Mouse (Mus musculus): Measurements from ENCODE around the gene Bri3bp. TPM values are rescaled to one million over a fixed set of nuclear protein-coding genes. Genes with fewer than 3 reads are reported as not detected.
A peak's percentile ranks its signal among the peaks of the same experiment; 100 is the strongest.

Gene Bri3bp
- polyA plus RNA-seq, 1 experiment from 2014 or later: 33.6 TPM

GRCm38 (mm10) chr5:125492379-125493092, 51.2 kb downstream of the Bri3bp start:
- no peak overlapping the region for H3K4me3 ChIP-seq
- no peak overlapping the region for H3K4me2 ChIP-seq
- H3K9me3 ChIP-seq (replicated peaks): no peaks in the 10 kb centered on the region
- H3K9ac ChIP-seq: no peak overlapping the region
- ATAC-seq: no peak
- H3K36me3 ChIP-seq (ENCODE audit: poor library complexity, severe bottlenecking): peaks cover 54% of the 10 kb centered on the region
- H3K4me1 ChIP-seq: peaks cover 5% of the 10 kb centered on the region
- no peaks in the 10 kb centered on the region for H3K27me3 ChIP-seq
- no peak overlapping the region for H3K27ac ChIP-seq
- 72% methylated on average over 16 of the region's 17 CpGs for WGBS

DNA sequence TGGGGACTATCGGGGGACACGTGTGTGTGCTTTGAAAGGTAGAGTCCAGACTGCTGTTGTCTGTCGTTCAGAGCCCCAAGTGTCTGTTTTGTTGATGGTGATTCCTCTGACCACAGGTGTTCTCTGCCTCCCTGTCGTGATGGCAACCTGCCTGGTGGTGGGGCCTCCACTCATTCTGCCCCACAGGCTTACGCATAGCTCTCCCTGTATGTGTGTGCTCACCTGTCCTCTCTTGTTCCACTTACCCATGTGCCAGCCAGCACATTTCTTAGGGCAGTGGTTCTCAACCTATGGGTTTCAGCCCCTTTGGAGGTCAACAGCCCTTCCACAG, 51.7 kb downstream of the Bri3bp start:
- Histone ChIP-seq H3K9me3 (replicated peaks) (no peaks in the 10 kb centered on the region), H3K27me3 (no peaks in the 10 kb centered on the region), H3K9ac (no peak overlapping the region), H3K27ac (no peak overlapping the region), H3K4me2 (no peak overlapping the region), H3K4me1 (0 out of 2 replicates have a peak, but pooled peaks cover 5% of the 10 kb centered on the region), H3K36me3 (ENCODE audit: poor library complexity, severe bottlenecking) (peaks cover 54% of the 10 kb centered on the region), H3K4me3 (no peak overlapping the region)
- WGBS: 67% methylated on average over 5 of the region's 5 CpGs
- ATAC-seq: no peak

DNA sequence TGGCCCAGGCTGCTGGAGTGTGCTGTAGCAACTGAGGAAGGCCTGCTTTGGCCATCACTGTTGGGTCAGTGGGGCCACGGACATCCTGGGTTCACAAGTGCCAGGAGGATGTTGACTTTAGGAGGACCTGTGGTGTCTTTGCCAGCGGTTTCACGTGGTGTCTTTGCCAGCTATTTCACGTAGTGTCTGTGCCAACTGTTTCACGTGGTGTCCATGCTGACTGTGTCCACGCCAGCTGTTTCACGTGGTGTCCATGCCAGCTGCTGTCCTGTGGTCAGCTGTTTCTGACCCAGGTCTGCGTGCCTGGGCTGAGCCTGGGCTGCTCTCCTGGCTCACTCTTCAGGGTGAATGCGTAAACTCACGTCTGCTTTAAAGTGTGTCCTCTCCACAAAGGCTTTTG, 54.3 kb downstream of the Bri3bp start:
- no peak overlapping the region for H3K9ac ChIP-seq
- no peak overlapping the region for H3K4me3 ChIP-seq
- no peaks in the 10 kb centered on the region for H3K27me3 ChIP-seq
- H3K36me3 ChIP-seq (ENCODE audit: poor library complexity, severe bottlenecking): peaks cover 54% of the 10 kb centered on the region
- 0 out of 2 replicates have a peak, but pooled peaks cover 8% of the 10 kb centered on the region for H3K4me1 ChIP-seq
- no peak overlapping the region for H3K4me2 ChIP-seq
- no peak overlapping the region for H3K27ac ChIP-seq
- no peak for ATAC-seq
- WGBS: 92% methylated on average over 10 of the region's 10 CpGs
- no peaks in the 10 kb centered on the region for H3K9me3 ChIP-seq (replicated peaks)

- peak; percentile 77 for ATAC-seq
- no peaks in the 10 kb centered on the region for H3K9me3 ChIP-seq (replicated peaks)
- no peak overlapping the region for H3K9ac ChIP-seq
- H3K4me1 ChIP-seq: peaks cover 19% of the 10 kb centered on the region
- peaks cover 36% of the 10 kb centered on the region for H3K36me3 ChIP-seq (ENCODE audit: poor library complexity, severe bottlenecking)
- H3K4me3 ChIP-seq: no peak overlapping the region
- no peaks in the 10 kb centered on the region for H3K27me3 ChIP-seq
- WGBS: 65% methylated on average over 12 of the region's 12 CpGs
- H3K27ac ChIP-seq: no peak overlapping the region
- no peak overlapping the region for H3K4me2 ChIP-seq
These were observed 56.6 kb downstream of the Bri3bp start for GRCm38 (mm10) chr5:125497821-125498600.

- peaks cover 41% of the 10 kb centered on the region for H3K36me3 ChIP-seq (ENCODE audit: poor library complexity, severe bottlenecking)
- peaks cover 19% of the 10 kb centered on the region for H3K4me1 ChIP-seq
- H3K27ac ChIP-seq: no peak overlapping the region
These were observed 60.1 kb downstream of the Bri3bp start for GRCm38 (mm10) chr5:125501505-125501904.

GRCm38 (mm10) chr5:125502186-125502585, 60.8 kb downstream of the Bri3bp start:
- 18% methylated on average over 3 of the region's 3 CpGs for WGBS
- Histone ChIP-seq H3K9ac (no peak overlapping the region), H3K4me1 (peaks cover 19% of the 10 kb centered on the region), H3K4me2 (no peak overlapping the region), H3K36me3 (ENCODE audit: poor library complexity, severe bottlenecking) (peaks cover 45% of the 10 kb centered on the region), H3K9me3 (replicated peaks) (no peaks in the 10 kb centered on the region), H3K27me3 (no peaks in the 10 kb centered on the region), H3K27ac (no peak overlapping the region; the same call in 1 of the 2 replicates), H3K4me3 (no peak overlapping the region)
- no peak; the same call in 1 of the 2 replicates for ATAC-seq

More at GRCm38 (mm10) chr5:125501505-125501904, 60.1 kb downstream of the Bri3bp start:
- Histone ChIP-seq H3K9me3 (replicated peaks) (no peaks in the 10 kb centered on the region), H3K27me3 (no peaks in the 10 kb centered on the region), H3K4me2 (no peak overlapping the region), H3K9ac (no peak overlapping the region), H3K4me3 (no peak overlapping the region)
- 90% methylated on average over 6 of the region's 6 CpGs for WGBS
- no peak for ATAC-seq

DNA sequence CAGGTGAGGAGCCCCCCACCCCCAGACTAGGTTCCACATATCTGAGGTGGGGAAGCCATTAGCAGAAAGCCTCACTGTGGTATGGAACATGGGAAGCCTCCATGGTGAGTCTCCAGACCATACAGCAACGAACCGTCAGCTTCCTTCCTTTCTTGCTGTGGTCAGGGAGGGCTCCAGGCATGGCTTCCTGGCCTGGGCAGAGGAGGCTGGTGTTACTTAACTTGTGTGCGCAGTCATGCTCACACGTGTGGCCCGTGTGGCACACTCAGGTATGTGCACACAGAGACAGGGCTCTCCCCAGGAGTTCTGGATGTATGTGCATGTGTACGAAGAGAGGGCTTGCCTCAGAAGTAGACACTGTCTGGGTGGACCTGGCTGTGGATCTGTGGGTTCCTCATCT, 62.3 kb downstream of the Bri3bp start:
- WGBS: 91% methylated on average over 6 of the region's 6 CpGs
- H3K27ac ChIP-seq: no peak overlapping the region
- H3K4me3 ChIP-seq: no peak overlapping the region
- H3K36me3 ChIP-seq (ENCODE audit: poor library complexity, severe bottlenecking): peaks cover 55% of the 10 kb centered on the region
- ATAC-seq: no peak
- H3K9me3 ChIP-seq (replicated peaks): no peaks in the 10 kb centered on the region
- no peak overlapping the region for H3K4me2 ChIP-seq
- H3K4me1 ChIP-seq: peaks cover 11% of the 10 kb centered on the region
- H3K9ac ChIP-seq: no peak overlapping the region
- H3K27me3 ChIP-seq: no peaks in the 10 kb centered on the region

- Histone ChIP-seq H3K4me3 (no peak overlapping the region), H3K27me3 (no peaks in the 10 kb centered on the region), H3K27ac (peak overlapping the region; percentile 1; the same call in 1 of the 2 replicates), H3K9ac (no peak overlapping the region), H3K36me3 (ENCODE audit: poor library complexity, severe bottlenecking) (peaks cover 63% of the 10 kb centered on the region), H3K4me2 (no peak overlapping the region), H3K9me3 (replicated peaks) (no peaks in the 10 kb centered on the region), H3K4me1 (peaks cover 11% of the 10 kb centered on the region)
- WGBS: 72% methylated on average over 11 of the region's 11 CpGs
- ATAC-seq: no peak
These were observed 63.3 kb downstream of the Bri3bp start for GRCm38 (mm10) chr5:125504692-125505091.

DNA sequence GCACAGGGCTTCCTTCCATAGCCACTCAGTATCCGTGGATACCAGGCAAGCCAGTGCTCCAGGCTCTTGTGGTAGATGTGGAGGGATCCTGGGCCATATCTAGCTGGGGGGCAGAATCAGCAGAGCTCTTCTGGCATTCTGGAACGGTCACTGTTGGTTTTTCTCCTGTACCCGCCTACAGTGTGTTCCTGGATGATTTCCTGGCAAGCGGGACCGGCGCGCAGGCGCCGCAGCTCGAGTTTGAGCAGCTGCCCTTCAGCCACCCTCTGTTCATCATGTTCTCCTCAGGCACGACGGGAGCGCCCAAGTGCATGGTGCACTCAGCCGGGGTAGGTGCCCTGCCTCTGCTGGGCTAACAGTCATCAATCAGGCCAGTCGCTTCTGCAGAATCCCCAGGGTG, 64.6 kb downstream of the Bri3bp start:
- Histone ChIP-seq H3K36me3 (ENCODE audit: poor library complexity, severe bottlenecking) (peaks cover 64% of the 10 kb centered on the region), H3K9me3 (replicated peaks) (no peaks in the 10 kb centered on the region), H3K27ac (no peak overlapping the region), H3K27me3 (no peaks in the 10 kb centered on the region), H3K4me2 (no peak overlapping the region), H3K4me3 (no peak overlapping the region), H3K4me1 (peaks cover 11% of the 10 kb centered on the region), H3K9ac (no peak overlapping the region)
- WGBS: 89% methylated on average over 15 of the region's 15 CpGs
- ATAC-seq: no peak

DNA sequence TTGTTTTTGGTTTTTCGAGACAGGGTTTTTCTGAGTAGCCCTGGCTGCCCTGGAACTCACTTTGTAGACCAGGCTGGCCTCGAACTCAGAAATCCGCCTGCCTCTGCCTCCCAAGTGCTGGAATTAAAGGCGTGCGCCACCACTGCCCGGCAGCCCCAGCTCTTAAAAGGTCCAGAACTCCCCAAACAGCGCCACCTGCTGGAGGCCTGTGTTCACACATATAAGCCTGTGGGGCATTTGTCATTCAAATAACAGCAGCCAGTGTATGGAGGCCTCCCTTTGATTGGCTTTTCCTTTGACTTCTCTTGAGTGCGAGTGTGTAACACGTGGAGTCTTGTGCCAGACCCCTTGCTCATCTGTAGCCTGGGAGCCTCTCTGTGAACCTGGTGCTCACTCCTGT, 66.2 kb downstream of the Bri3bp start:
- WGBS: 91% methylated on average over 9 of the region's 9 CpGs
- Histone ChIP-seq H3K9me3 (replicated peaks) (no peaks in the 10 kb centered on the region), H3K9ac (no peak overlapping the region), H3K4me1 (peaks cover 4% of the 10 kb centered on the region), H3K4me3 (no peak overlapping the region), H3K4me2 (no peak overlapping the region), H3K27me3 (no peaks in the 10 kb centered on the region), H3K27ac (no peak overlapping the region), H3K36me3 (ENCODE audit: poor library complexity, severe bottlenecking) (peaks cover 75% of the 10 kb centered on the region)
- no peak for ATAC-seq

- Histone ChIP-seq H3K4me3 (no peak overlapping the region), H3K27ac (no peak overlapping the region), H3K9me3 (replicated peaks) (no peaks in the 10 kb centered on the region), H3K4me2 (no peak overlapping the region), H3K9ac (no peak overlapping the region), H3K27me3 (no peaks in the 10 kb centered on the region), H3K4me1 (no peaks in the 10 kb centered on the region; the same call in 1 of the 2 replicates), H3K36me3 (ENCODE audit: poor library complexity, severe bottlenecking) (peaks cover 78% of the 10 kb centered on the region)
- WGBS: 89% methylated on average over 10 of the region's 10 CpGs
- no peak for ATAC-seq
These were observed 66.6 kb downstream of the Bri3bp start for GRCm38 (mm10) chr5:125508006-125508405.

GRCm38 (mm10) chr5:125509541-125509940, 68.2 kb downstream of the Bri3bp start:
- no peak overlapping the region for H3K4me3 ChIP-seq
- no peak overlapping the region for H3K27ac ChIP-seq
- H3K9me3 ChIP-seq (replicated peaks): no peaks in the 10 kb centered on the region
- no peak for ATAC-seq
- H3K4me2 ChIP-seq: no peak overlapping the region
- H3K36me3 ChIP-seq (ENCODE audit: poor library complexity, severe bottlenecking): peaks cover 79% of the 10 kb centered on the region
- H3K4me1 ChIP-seq: no peaks in the 10 kb centered on the region
- no peaks in the 10 kb centered on the region for H3K27me3 ChIP-seq
- WGBS: 52% methylated on average over 5 of the region's 5 CpGs
- no peak overlapping the region for H3K9ac ChIP-seq
